Mouse (Mus musculus): ENCODE measurements around the gene Tspear. TPM values are rescaled to one million over a fixed set of nuclear protein-coding genes. Genes with fewer than 3 reads are reported as not detected.

The Tspear gene
- total RNA-seq, 4 experiments from 2014 or later, result not detected

GRCm38 (mm10) chr10:77869651-77870050 lies 183.3 kb downstream of the Tspear start:
- DNase-seq (ENCODE audit: low spot score), result no peak

DNA sequence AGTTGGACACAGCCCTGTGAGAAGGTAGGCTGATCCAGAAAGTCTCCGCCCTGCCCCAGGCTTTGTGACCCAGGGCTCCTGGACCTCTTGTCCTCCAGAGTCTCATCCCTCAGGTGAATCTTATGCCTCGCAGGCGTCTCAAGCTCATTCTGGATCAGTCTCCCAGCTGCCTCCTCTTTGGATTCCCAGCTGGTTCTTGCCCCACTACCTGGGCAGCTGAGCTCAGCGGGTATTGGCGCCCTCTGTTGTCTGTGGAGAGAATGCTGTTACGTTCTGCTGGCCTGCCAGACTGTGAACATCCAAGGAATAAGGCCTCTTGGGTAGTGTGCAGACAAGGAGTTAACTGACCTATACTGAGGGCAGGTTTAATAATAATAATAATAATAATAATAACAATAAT lies 192.6 kb downstream of the Tspear start:
- DNase-seq (ENCODE audit: low spot score), result no peak

- no peak for DNase-seq (ENCODE audit: low spot score)
These were observed 193.9 kb downstream of the Tspear start for GRCm38 (mm10) chr10:77880305-77880704.

DNA sequence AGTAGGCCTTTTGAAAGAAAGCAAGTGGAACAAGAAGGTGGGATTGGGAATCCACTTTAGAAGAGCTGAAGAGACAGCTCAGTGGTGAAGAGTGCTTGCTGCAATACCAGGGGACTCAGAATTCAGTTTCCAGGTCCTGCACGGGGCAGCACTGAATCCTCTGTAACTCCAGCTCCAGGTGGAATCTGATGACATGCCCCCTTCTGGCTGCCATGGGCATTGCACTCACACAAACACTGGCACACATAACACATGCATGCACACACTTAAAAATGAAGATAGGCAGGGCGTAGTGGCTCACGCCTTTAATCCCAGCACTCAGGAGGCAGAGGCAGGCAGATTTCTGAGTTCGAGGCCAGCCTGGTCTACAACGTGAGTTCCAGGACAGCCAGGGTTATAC lies 196.2 kb downstream of the Tspear start:
- no peak for DNase-seq (ENCODE audit: low spot score)

GRCm38 (mm10) chr10:77886007-77886747 lies 199.8 kb downstream of the Tspear start:
- DNase-seq (ENCODE audit: low spot score), result no peak

- DNase-seq (ENCODE audit: low spot score), result no peak
These were observed 204.7 kb downstream of the Tspear start for GRCm38 (mm10) chr10:77890987-77891565.

DNA sequence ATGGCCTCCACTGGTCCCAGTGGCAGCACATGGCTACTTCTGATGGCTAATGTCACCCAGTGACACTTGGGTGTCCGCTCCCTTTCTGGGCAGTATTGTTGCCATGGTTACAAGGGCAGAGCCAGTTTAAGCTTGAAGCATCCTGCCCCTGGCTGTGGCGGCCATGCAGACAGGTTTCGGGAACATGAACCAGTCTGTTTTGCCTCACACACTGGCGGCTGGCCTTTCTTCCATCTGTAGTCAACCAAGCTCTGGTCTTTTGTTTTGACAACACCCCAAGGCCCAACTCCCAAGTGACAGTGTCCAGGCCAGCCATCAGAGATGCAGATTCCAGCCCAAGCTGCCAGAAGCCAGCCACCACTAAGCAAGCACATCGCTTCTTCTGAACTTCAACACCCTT lies 209.2 kb downstream of the Tspear start:
- DNase-seq (ENCODE audit: low spot score), result no peak

GRCm38 (mm10) chr10:77900126-77900525 lies 213.8 kb downstream of the Tspear start:
- no peak for DNase-seq (ENCODE audit: low spot score)

DNA sequence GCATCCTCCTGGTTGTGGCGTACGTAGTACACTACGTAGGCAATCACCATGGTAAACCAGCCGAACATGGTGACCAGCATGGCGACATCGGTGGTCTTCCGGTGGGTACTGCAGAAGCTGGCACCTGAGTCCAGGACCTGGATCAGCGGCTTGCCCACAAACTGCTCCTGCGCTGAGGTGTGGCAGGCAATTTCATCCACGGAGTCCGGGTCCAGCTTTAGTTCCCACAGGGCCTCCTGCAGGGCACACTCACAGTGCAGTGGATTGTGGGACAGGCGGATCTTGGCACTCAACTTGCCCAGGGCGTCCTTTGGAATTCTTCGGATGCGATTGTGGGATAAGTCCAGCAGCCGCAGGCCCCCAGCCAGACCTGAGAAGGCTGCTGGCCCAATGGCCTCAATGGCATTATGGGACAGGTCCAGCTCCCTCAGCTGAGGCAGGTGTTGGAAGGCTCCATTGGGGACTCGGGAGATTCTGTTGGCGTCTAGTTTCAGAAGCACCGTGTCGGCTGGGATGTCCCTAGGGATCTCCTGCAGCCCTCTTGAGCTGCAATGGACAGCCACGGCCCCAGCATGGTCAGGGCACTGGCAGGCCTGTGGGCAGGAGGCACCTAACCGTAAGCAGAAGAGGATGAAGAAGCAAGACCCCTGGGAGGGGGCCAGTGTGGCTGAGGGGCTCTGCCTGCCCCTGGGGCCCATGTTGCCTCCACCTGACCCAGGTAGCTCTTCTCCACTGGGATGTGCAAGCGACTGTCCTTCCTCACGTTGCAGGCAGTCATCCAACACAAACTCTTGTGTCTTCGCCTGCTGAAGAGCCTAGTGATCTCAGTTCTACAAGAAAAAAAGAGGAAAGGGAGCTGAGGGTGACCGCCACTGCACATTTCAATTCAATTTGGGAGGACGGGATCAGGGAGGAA lies 214.8 kb downstream of the Tspear start:
- no peak for DNase-seq (ENCODE audit: low spot score)

GRCm38 (mm10) chr10:77901871-77902210 lies 215.5 kb downstream of the Tspear start:
- no peak for DNase-seq (ENCODE audit: low spot score)

DNA sequence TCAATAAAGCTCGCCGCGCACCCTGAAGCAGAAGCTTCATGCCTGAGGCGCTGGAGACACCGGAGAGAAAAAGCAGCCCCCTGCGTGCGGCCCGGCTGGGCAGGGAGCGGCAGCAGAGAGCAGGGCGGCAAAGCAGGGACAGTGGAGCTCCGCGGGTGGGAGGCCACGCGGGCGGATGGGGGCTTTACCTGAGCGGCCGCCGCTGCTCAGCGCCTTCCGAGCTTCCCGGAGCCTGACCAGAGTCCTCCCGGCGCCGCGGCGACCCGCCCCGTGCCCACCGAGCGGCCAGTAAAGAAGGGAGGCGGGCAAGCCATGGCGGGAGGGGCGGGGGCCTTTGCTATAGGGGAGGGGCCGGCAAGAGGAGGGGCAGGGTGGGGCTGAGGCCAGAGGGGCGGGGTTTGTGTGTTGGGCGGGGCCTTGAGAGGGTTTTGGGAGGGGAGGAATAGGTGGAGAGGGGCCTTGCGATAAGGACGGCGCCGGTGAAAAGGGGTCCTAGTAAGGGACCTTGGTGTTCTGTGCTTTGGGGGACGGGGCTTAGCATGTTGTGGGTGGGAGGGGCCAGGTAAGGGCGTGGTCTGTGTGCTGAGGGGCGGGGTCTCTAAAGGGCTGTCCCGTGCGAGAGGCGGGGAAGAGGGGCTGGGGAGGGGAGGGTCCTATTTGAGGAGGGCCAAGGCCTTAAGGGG lies 216.0 kb downstream of the Tspear start, which contains the start of gene Lrrc3:
Gene Lrrc3, minus strand, starts transcription at position 326 of the 683 bp plus-strand sequence.
- no peak for DNase-seq (ENCODE audit: low spot score)

GRCm38 (mm10) chr10:77902894-77903715 lies 216.7 kb downstream of the Tspear start:
- no peak for DNase-seq (ENCODE audit: low spot score)

DNA sequence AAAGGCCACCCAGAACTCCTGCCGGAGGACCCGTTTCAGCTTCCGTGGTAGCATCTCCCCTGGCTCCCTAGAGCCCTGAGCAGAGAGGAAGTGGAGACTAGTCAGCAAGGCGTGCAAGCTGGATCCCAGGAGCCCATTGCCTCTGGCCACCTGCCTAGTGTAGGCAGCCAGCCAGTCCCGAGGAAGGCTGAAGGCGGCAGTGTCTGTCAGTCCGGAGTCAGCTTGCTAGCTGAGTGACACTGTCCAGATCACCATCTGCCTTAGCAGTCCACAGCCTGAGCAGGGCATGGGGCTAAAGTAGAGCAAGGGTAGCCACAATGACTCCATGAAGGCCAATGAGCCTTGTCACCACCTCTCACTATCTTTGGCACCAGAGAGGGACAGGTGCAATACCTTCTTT lies 226.2 kb downstream of the Tspear start:
- peak; percentile 72 for DNase-seq (ENCODE audit: low spot score)

- peak; percentile 12 for DNase-seq (ENCODE audit: low spot score)
These were observed 226.9 kb downstream of the Tspear start for GRCm38 (mm10) chr10:77913292-77913691.

GRCm38 (mm10) chr10:77916636-77917335 lies 230.4 kb downstream of the Tspear start:
- DNase-seq (ENCODE audit: low spot score), result peak; percentile 55

- DNase-seq (ENCODE audit: low spot score), result no peak
These were observed 234.6 kb downstream of the Tspear start for GRCm38 (mm10) chr10:77921009-77921408.

DNA sequence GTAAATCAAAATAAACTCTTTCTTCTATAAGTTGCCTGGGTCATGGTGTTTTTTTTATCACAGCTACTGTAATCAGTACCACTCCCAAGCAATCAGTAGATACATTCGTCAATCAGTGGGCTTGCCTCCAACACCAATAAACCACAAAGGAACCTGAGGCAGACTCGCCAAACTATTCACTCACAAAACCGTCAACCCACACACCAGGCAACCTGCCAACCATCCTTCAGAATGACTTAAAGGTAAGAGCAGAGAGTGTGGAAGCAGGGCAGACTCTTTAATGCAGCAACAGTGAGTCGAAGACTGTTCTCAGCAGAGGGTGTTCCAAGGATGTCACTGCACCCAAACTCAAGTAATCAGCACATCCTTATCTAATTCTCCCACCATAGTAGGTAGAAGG lies 236.3 kb downstream of the Tspear start:
- no peak for DNase-seq (ENCODE audit: low spot score)

DNA sequence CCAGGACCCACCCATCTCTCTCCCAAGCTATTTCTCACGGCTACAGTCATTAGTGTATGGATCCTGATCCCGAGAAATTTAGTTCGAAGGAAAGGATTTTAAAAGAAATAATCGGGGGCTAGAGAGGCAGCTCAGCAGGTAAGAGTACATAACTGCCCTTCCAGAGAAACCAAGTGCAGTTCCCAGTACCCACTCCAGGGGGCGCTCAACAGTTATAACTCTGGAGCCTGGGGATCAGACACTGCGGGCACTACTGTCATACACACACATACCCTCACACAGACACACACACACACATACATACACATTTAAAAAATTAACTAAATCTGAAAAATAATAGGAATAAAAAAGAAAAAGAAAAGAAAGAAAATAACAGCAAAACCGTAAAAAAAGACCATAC lies 239.8 kb downstream of the Tspear start:
- DNase-seq (ENCODE audit: low spot score), result peak; percentile 36

DNA sequence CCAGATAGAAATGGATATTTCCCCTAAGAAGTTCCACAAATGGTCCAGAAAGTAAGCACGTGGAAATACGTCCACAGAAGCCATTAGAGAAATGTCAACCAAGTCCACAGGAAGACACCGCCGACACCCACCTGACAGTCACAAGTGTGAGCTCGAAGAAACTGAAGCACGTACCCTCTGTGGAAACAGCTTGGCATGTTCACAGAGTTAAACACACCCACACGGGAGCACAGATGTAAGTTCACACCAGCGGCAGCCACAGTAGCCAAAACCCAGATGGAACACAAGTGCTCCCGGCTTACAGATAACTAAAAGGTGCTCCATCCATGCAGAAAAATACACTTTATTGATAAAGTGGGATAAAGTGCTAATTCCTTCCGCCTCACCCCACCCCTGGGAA lies 241.0 kb downstream of the Tspear start:
- DNase-seq (ENCODE audit: low spot score), result no peak
